Mouse (Mus musculus): Measurements from ENCODE around the gene Cct8l1.

Cct8l1 gene

DNA sequence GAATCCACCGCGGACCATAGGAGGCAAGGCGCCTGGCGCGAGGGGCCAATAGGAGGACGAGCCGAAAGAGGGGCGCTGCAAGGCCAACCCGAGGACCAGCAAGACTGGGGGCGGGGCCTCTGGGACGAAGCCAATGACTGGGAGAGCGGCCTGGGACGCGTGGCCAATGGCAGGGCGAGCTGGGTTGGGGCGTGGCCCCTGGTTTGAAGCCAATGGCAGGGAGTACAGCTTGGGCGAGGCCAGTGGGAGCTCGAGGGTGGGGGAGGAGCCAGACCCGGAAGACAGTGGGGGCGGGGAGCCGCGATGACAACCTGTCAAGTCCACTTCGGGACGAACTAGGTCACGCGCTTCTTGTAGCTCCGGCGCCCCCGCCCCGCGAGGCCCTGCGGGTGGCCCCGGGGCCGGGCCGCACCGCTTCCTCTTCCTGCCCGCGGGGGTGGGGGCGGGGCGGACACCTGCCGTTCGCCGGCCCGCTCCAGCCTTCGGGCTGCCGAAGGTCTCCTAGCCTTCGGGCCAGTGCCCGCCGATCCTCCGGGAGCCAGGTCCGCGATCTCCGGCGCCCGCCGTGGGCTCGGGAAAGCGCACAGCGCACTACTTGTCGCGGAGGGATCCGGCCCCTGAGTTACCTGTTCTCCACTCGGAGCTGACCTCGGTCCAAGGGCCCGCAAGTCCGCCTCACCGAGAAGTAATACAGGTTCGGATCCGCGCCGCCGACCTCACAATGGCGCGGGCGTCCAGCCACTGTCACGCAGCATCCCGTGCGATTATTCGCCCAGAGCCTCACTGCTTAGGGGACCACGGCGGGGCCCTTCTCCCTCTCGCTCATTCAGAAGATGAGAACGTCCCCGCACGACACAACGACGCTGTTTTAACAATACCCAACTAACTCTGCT, 13.9 kb downstream of the Cct8l1 start:
- peak; percentile 100 for DNase-seq (ENCODE audit: extremely low spot score, low spot score)

GRCm38 (mm10) chr5:25530629-25531028, 14.8 kb downstream of the Cct8l1 start:
- DNase-seq (ENCODE audit: extremely low spot score, low spot score): no peak

DNA sequence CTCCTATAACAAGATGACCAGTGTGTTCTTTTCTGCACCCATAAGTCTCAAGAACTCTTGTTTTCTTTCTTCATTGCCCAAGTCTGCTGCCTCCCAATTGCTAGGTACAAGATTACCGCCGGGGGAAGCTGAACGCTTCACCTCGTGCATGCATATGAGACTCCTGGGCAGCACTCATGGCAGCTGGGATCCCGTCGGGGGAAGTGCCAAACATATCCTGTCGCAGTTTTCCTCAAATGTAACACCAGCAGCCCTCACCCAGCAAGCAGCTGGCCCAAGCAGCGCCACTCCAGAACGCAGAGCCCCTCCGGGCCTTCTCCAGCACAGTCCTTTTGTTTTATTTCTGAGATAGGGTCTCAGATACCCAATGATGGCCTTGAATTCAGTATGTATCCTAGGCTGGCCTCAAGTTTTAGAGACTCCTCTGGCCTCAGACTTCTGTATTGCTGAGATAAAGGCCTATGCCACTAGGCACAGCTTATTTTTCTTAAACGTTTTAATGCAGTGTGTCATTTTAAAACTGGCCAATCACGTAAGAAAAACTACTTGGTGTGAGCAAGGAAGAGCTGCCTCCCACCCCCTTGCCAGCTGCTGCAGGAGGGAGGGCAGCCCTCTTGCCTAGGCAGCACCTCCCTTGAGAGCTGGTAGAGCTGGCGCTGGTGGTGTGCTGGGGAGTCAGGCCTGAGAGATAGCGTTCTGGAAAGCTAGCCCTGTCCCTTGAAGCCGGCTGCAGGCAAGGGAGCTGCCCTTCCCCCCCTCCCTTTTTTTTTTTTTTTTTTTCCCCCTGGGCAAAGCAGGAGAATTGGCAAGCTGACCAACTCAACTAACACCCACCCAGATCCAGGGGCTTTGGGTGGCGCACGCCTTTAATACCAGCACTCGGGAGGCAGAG, 16.6 kb downstream of the Cct8l1 start:
- DNase-seq (ENCODE audit: extremely low spot score, low spot score): no peak

- no peak for DNase-seq (ENCODE audit: extremely low spot score, low spot score)
Measured at GRCm38 (mm10) chr5:25533298-25533697, 17.4 kb downstream of the Cct8l1 start.

DNA sequence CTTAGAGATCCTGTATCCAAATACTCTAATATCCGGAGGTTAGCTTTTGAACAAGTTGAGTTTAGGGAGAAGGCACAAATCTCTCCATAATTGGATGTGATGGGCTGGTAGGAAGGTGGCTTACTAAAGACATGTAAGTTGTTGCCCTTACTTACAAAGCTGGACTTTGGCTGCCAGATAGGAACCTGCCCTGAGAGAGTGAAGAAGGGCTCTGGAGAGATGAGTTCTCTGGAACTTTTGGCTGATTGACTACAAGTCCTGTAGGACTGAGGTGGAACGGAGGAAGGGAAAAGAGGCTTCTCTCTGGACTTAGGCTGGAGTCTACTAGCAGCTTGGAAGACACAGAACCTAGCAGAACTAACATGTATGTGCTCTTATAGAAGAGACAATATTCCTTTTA, 19.7 kb downstream of the Cct8l1 start:
- no peak for DNase-seq (ENCODE audit: extremely low spot score, low spot score)

DNA sequence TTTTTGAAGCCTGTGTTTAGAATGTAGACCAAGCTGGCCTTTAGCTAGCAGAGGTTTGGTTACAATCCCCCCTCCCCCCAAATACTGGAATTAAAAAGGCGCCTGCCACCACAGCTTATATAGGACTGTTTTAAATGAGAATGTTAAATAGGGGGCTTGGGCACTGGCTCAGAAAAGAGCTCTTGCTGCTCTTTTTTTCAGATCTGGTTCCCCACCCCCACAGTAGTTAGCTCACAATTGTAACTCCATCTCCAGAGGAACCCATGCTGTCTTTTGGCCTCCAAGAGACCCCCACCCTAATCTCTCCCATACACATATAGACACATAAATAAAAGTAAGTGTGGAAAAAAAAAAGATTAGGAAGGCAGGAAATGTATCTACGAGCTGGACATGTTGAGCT, 20.6 kb downstream of the Cct8l1 start:
- DNase-seq (ENCODE audit: extremely low spot score, low spot score): no peak

- no peak for DNase-seq (ENCODE audit: extremely low spot score, low spot score)
Measured at GRCm38 (mm10) chr5:25536921-25537409, 21.1 kb downstream of the Cct8l1 start.

DNA sequence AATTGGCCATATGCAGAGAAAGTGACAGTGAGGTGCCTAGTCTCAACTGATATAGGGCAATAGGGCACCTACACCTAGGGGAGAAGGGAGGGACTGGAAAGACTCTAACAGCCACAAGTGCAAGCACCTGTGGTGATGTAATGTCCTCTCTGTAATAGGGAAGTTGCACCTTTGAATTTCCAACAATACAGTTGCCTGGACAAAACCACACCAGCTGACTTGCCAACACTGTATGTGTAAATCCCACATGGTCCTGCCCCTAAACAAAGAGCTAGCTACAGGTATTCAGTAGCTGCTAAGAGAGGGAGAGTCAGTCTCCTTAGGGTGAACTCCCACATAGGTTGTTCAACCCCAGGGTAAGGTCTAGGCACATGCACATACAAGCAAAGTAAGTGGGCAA, 24.5 kb downstream of the Cct8l1 start:
- DNase-seq (ENCODE audit: extremely low spot score, low spot score): no peak

GRCm38 (mm10) chr5:25540921-25541320, 25.1 kb downstream of the Cct8l1 start:
- no peak for DNase-seq (ENCODE audit: extremely low spot score, low spot score)

GRCm38 (mm10) chr5:25541661-25542060, 25.8 kb downstream of the Cct8l1 start:
- DNase-seq (ENCODE audit: extremely low spot score, low spot score): no peak

DNA sequence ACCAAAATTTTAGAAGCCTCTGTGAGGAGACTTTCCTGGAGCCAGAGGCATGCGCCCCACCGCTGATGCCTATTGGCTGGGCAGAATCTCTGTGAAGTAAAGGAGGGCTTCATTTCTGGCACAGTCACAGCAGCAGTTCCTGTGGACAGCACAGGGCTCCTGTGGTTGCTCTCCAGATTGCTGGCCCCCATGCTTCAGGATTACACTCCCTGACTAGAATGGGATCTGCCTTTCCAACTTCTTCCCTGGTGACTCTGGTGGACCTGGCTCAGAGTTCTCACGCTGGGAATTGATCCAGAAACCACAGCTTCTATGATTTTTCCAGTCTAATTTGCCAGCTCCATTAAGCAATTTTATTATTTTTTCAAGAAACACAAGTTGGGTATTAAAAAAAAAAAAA, 28.2 kb downstream of the Cct8l1 start:
- DNase-seq (ENCODE audit: extremely low spot score, low spot score): no peak

DNA sequence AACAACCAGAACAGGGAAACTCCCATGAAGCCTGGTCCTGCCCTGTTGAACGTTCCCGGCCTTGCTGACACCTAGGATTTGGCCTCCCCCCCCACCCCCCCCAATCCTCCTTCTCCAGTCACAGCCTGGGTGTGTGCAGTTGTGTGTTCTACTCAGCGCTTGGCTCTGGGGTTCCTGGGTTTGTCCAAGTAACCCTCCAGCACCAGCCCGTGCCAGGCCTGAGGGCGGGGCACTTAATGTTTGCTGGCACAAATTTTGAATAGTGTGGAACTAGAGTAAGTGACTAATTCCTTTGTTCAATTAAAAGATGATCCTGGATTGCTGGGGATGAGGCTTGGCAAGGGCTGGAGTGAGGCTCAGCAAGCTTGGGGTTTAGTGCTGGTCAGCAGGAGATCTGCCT, 28.7 kb downstream of the Cct8l1 start:
- DNase-seq (ENCODE audit: extremely low spot score, low spot score): no peak

GRCm38 (mm10) chr5:25546912-25547311, 31.0 kb downstream of the Cct8l1 start:
- DNase-seq (ENCODE audit: extremely low spot score, low spot score): no peak

DNA sequence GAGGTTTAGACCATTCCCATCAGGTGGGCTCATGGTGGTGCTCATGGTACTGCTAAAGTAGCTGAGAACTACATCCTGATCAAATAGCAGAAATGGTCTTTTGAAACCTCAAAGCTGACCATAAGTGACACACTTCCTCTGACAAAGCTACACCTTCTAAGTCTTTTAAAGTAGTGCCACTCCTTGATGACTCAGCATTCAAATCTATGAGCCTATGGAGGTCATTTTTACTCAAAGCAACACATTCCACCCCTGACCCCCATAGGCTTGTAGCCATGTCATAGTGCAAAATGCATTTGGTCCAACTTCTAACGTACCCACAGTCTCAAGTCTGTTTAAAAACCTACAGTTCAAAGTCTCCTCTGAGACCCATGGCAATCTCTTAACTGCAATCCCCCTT, 35.0 kb downstream of the Cct8l1 start:
- no peak for DNase-seq (ENCODE audit: extremely low spot score, low spot score)

DNA sequence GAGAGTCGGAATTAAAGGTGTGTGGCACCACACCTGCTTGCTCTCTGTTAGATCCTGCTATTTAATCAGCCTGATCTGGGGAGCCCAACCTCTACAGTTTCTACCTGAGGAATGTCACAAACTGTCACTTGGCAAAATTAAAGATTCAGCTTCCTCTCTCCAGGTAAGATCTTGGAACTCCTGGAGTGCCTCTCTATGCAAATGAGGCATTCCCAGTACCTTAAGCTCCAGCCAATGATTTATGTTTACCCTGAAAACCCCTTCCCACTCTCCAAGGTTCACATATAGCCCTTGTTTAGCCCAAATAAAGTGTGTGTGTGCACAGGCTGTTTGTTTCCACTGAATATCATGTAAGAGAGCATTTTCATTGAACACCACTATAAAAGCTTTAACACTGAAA, 38.3 kb downstream of the Cct8l1 start:
- no peak for DNase-seq (ENCODE audit: extremely low spot score, low spot score)

GRCm38 (mm10) chr5:25554689-25555088, 38.8 kb downstream of the Cct8l1 start:
- no peak for DNase-seq (ENCODE audit: extremely low spot score, low spot score)

- no peak for DNase-seq (ENCODE audit: extremely low spot score, low spot score)
Measured at GRCm38 (mm10) chr5:25555684-25556083, 39.8 kb downstream of the Cct8l1 start.

- DNase-seq (ENCODE audit: extremely low spot score, low spot score): no peak
Measured at GRCm38 (mm10) chr5:25556363-25556762, 40.5 kb downstream of the Cct8l1 start.
